ENCODE assay signal across 9 mouse cellular contexts in genomic region chr17:66485742-66486141, GRCm38 (mm10). TPM values are rescaled to one million over a fixed set of nuclear protein-coding genes. Genes with fewer than 3 reads are reported as not detected.
DNase-seq lines count a peak whose midpoint lies in the region; ATAC-seq and TF ChIP-seq lines count a peak whose summit lies in the region.
"Had no signal": no experiment of that assay in that cellular context is flagged by ENCODE, and none has a peak within 500 bp of the region (broad histone marks: within the 10 kb centered on the region; RNA-seq: fewer than 3 reads in every experiment).

No protein-coding gene starts in this region.

- WGBS in forebrain, embryonic 10.5 days: 12% methylated on average over 11 of the region's 11 CpGs
- 9% methylated on average over 11 of the region's 11 CpGs for WGBS in heart, embryonic 15.5 days
- 8% methylated on average over 11 of the region's 11 CpGs for WGBS in lung, embryonic 16.5 days

- ATAC-seq in G1E (ENCODE audit: extremely low read depth, insufficient number of reproducible peaks, low FRiP score, poor library complexity, severe bottlenecking): no peak
- no peak for ATAC-seq in heart, embryonic 15.5 days (replicated peaks; ENCODE audit: insufficient number of reproducible peaks, insufficient read depth, low FRiP score, low read depth)
- no peak for ATAC-seq in lung, embryonic 16.5 days (ENCODE audit: low read depth)

- no peak overlapping the region for H3K4me3 ChIP-seq in G1E (ENCODE audit: low read depth, low read length)
- no peak overlapping the region for H3K4me3 ChIP-seq in forebrain, embryonic 10.5 days
- H3K4me3 ChIP-seq in heart, embryonic 15.5 days: no peak overlapping the region
- no peak overlapping the region for H3K4me3 ChIP-seq in layer of hippocampus, adult 2 months
- H3K4me3 ChIP-seq in lung, embryonic 16.5 days (ENCODE audit: low read length): no peak overlapping the region
- H3K4me3 ChIP-seq: lung, embryonic 15.5 days had no signal

- no peaks in the 10 kb centered on the region for H3K27me3 ChIP-seq in G1E (ENCODE audit: insufficient read depth, low read length)
- H3K27me3 ChIP-seq in forebrain, embryonic 10.5 days (ENCODE audit: poor library complexity, severe bottlenecking): peaks cover 25% of the 10 kb centered on the region
- peaks cover 9% of the 10 kb centered on the region for H3K27me3 ChIP-seq in heart, embryonic 15.5 days
- H3K27me3 ChIP-seq in lung, embryonic 16.5 days (ENCODE audit: control insufficient read depth, insufficient read depth, low read depth, low read length): no peaks in the 10 kb centered on the region

- H3K4me2 ChIP-seq in heart, embryonic 15.5 days: 0 out of 2 replicates have a peak overlapping the region, but pooled peaks have one; percentile 8
- peak overlapping the region; percentile 27; the same call in 1 of the 2 replicates for H3K4me2 ChIP-seq in lung, embryonic 16.5 days (ENCODE audit: low read depth, low read length)
- H3K4me2 ChIP-seq: lung, embryonic 15.5 days had no signal

- no peak for DNase-seq in G1E (ENCODE audit: low spot score)
- peak; percentile 40 for DNase-seq in c-Kit-positive CD71-positive TER-119-positive erythroid progenitor cells, embryonic 14.5 days (ENCODE audit: low spot score)
- peak; percentile 82 for DNase-seq in forebrain, embryonic 10.5 days (ENCODE audit: extremely low spot score, low spot score)
- peak; percentile 69 to 84 for DNase-seq in layer of hippocampus, adult 2 months (ENCODE audit: low spot score in 2 of 2)
- peak; percentile 66 for DNase-seq in ovary, postnatal 14 days (ENCODE audit: low spot score)
- DNase-seq in thymus, postnatal 25 days: peak; percentile 58

- peak overlapping the region; percentile 72 for H3K27ac ChIP-seq in forebrain, embryonic 10.5 days
- H3K27ac ChIP-seq in heart, embryonic 15.5 days: no peak overlapping the region
- H3K27ac ChIP-seq in layer of hippocampus, adult 2 months: no peak overlapping the region
- no peak overlapping the region for H3K27ac ChIP-seq in lung, embryonic 16.5 days (ENCODE audit: low read length)
- H3K27ac ChIP-seq: lung, embryonic 15.5 days had no signal

- no peaks in the 10 kb centered on the region for H3K36me3 ChIP-seq in G1E (replicated peaks)
- H3K36me3 ChIP-seq in forebrain, embryonic 10.5 days (replicated peaks): no peaks in the 10 kb centered on the region
- no peaks in the 10 kb centered on the region for H3K36me3 ChIP-seq in heart, embryonic 15.5 days
- no peaks in the 10 kb centered on the region for H3K36me3 ChIP-seq in lung, embryonic 16.5 days (ENCODE audit: control insufficient read depth, insufficient read depth, low read length)
- H3K36me3 ChIP-seq: lung, embryonic 15.5 days had no signal

- H3K4me1 ChIP-seq in G1E (ENCODE audit: insufficient read depth, low read depth, low read length): no peaks in the 10 kb centered on the region; the same call in 1 of the 2 replicates
- H3K4me1 ChIP-seq in forebrain, embryonic 10.5 days: peaks cover 20% of the 10 kb centered on the region
- H3K4me1 ChIP-seq in heart, embryonic 15.5 days (replicated peaks): no peaks in the 10 kb centered on the region
- no peaks in the 10 kb centered on the region; the same call in 1 of the 2 replicates for H3K4me1 ChIP-seq in lung, embryonic 16.5 days (replicated peaks; ENCODE audit: control insufficient read depth, insufficient read depth, low read length)
- H3K4me1 ChIP-seq: lung, embryonic 15.5 days had no signal

- 0 out of 2 replicates have a peak, but pooled peaks cover 2% of the 10 kb centered on the region for H3K9me3 ChIP-seq in G1E (replicated peaks)
- no peaks in the 10 kb centered on the region for H3K9me3 ChIP-seq in forebrain, embryonic 10.5 days
- no peaks in the 10 kb centered on the region for H3K9me3 ChIP-seq in heart, embryonic 15.5 days (replicated peaks)
- H3K9me3 ChIP-seq in lung, embryonic 16.5 days (ENCODE audit: control insufficient read depth, low read length): no peaks in the 10 kb centered on the region
- H3K9me3 ChIP-seq: lung, embryonic 15.5 days had no signal

- H3K9ac ChIP-seq in heart, embryonic 15.5 days: no peak overlapping the region
- H3K9ac ChIP-seq in lung, embryonic 16.5 days (ENCODE audit: low read length): no peak overlapping the region
- H3K9ac ChIP-seq: lung, embryonic 15.5 days had no signal

- peak; percentile 21; the same call in 1 of the 2 replicates for TF ChIP-seq CTCF in G1E (IDR thresholded peaks at IDR 0.05; ENCODE audit: low read depth, low read length)
- peak; percentile 98 for TF ChIP-seq CTCF in layer of hippocampus, adult 2 months (conservative IDR thresholded peaks at IDR 0.05)

RNA-seq across cellular contexts. Expression of gene Rab12, which starts 33.8 kb away (rescaled TPM):
- total RNA-seq in G1E (2014; fragmentation: Nextera tagmentation): 29.9 and 46.7 TPM in 2 replicates
- 25.5 and 28.2 TPM in 2 replicates for total RNA-seq in G1E (2017)
- 9.9 and 11.6 TPM in 2 replicates for polyA plus RNA-seq in G1E (2012)
- 24.8 and 26.4 TPM in 2 replicates for polyA plus RNA-seq in forebrain, embryonic 10.5 days (2016; fragmentation: Nextera tagmentation; extraction: Ambion mirVana)
- 49.6 and 51.0 TPM in 2 replicates for polyA plus RNA-seq in heart, embryonic 15.5 days (2015; fragmentation: Nextera tagmentation; extraction: Ambion mirVana)
- total RNA-seq in layer of hippocampus, adult 2 months (2021): 100 to 1,000 TPM; 111 to 112 TPM
- 20.0 and 27.8 TPM in 2 replicates for polyA plus RNA-seq in lung, embryonic 16.5 days (2015; fragmentation: Nextera tagmentation; extraction: Ambion mirVana)

RNA-seq across cellular contexts. Expression of gene Mtcl1, which starts 36.2 kb away (rescaled TPM):
- total RNA-seq in G1E (2014; fragmentation: Nextera tagmentation) (not detected in 2 replicates), G1E (2017) (0.11 TPM in 1 of 2 replicates, not detected in the other)
- not detected in 2 replicates for polyA plus RNA-seq in G1E (2012)
- 25.5 and 28.4 TPM in 2 replicates for polyA plus RNA-seq in forebrain, embryonic 10.5 days (2016; fragmentation: Nextera tagmentation; extraction: Ambion mirVana)
- 0.83 and 2.7 TPM in 2 replicates for polyA plus RNA-seq in heart, embryonic 15.5 days (2015; fragmentation: Nextera tagmentation; extraction: Ambion mirVana)
- total RNA-seq in layer of hippocampus, adult 2 months (2021): 10 to 100 TPM; 31.7 to 44.8 TPM
- polyA plus RNA-seq in lung, embryonic 16.5 days (2015; fragmentation: Nextera tagmentation; extraction: Ambion mirVana): 8.9 and 9.5 TPM in 2 replicates
